Mouse (Mus musculus): Measurements from ENCODE around the gene Slc37a3. TPM values are rescaled to one million over a fixed set of nuclear protein-coding genes. Genes with fewer than 3 reads are reported as not detected.
"Not testable (repeated sequence)": the region's sequence is repeated elsewhere in the genome, so short reads cannot be mapped to it uniquely, and the experiment has no call there.

Gene Slc37a3
- polyA plus RNA-seq, 1 experiment from 2014 or later: 64.5 TPM

DNA sequence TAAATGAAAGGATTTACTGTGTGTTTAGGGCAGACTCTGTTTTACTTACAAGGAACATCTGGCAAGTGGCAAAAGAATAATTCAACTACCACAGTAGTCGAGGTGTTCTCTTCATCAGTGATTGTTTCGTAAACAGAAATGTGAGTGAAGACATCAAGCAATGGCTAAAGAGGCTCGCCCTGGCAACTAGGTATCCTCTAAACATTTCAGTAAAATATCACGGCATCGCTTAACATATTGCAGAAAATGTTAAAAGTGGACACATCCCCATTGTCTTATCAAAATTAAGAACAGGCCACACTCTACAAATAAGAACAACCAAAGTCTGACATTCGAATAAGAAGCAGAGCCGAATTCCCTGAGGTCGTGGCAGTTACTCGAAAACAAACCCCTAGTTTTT is 700 bp downstream of the Slc37a3 start:
- H3K4me2 ChIP-seq: peak overlapping the region; percentile 63
- ATAC-seq (ENCODE audit: insufficient number of reproducible peaks, low FRiP score, low TSS enrichment, low read depth): no peak
- no peak overlapping the region for H3K27ac ChIP-seq

GRCm38 (mm10) chr6:39373301-39373955 is 4.0 kb downstream of the Slc37a3 start:
- Histone ChIP-seq H3K36me3 (peaks cover 13% of the 10 kb centered on the region), H3K9ac (no peak overlapping the region), H3K4me1 (peaks cover 26% of the 10 kb centered on the region), H3K27ac (no peak overlapping the region; the same call in 1 of the 2 replicates), H3K27me3 (no peaks in the 10 kb centered on the region), H3K4me2 (no peak overlapping the region), H3K9me3 (no peaks in the 10 kb centered on the region), H3K4me3 (no peak overlapping the region)
- 56% methylated on average over 4 of the region's 4 CpGs for WGBS
- ATAC-seq (ENCODE audit: insufficient number of reproducible peaks, low FRiP score, low TSS enrichment, low read depth): no peak

More for the DNA sequence above, 700 bp downstream of the Slc37a3 start:
- Histone ChIP-seq H3K27me3 (peaks cover 14% of the 10 kb centered on the region; the same call in 1 of the 2 replicates), H3K36me3 (peaks cover 13% of the 10 kb centered on the region), H3K4me1 (peaks cover 31% of the 10 kb centered on the region), H3K9ac (peak overlapping the region; percentile 80), H3K4me3 (peak overlapping the region; percentile 97), H3K9me3 (no peaks in the 10 kb centered on the region)
- 15% methylated on average over 9 of the region's 9 CpGs for WGBS

DNA sequence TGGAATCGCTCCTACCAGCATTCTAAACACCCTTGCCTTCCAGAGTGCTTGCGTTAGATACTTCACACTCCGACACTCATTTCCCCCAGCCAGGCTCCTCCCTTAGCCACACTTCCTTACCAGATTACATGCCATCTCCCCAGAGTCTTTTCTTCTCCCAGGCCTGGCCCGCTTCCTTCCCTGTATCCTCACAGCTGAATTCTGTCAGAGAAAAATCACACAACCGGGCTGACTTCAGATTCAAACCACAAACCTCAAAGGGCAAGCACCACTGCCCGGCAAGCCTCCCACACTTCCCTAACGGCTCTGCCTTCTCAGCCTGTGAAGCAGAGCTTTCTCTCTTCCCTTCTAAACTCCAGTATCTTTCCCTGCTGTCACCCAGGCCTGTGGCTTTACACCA is 4.7 kb downstream of the Slc37a3 start:
- Histone ChIP-seq H3K27me3 (no peaks in the 10 kb centered on the region), H3K27ac (0 out of 2 replicates have a peak overlapping the region, but pooled peaks have one; percentile 35), H3K9ac (no peak overlapping the region), H3K4me3 (no peak overlapping the region), H3K4me1 (peaks cover 24% of the 10 kb centered on the region), H3K36me3 (peaks cover 14% of the 10 kb centered on the region), H3K9me3 (no peaks in the 10 kb centered on the region), H3K4me2 (no peak overlapping the region)
- no peak for ATAC-seq (ENCODE audit: insufficient number of reproducible peaks, low FRiP score, low TSS enrichment, low read depth)
- 43% methylated on average over 7 of the region's 7 CpGs for WGBS

DNA sequence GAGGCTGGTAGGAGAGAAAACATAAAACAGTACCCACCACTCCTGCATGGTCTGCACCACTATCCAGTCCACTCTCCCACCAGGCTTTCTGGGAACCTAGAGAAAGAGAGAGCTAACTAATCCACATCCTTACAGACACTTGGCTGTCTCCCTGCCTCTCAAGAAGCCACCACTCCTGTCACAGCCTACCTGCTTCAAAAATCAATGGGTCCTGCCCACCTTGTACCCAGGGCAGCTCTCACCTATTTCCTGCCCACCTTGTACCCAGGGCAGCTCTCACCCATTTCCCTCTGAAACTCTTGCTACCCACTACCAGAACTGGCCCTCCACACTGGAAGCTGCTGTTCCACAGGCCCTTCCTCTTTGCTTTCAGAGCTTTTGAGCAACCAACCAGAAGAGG is 5.4 kb downstream of the Slc37a3 start:
- Histone ChIP-seq H3K27me3 (no peaks in the 10 kb centered on the region), H3K4me1 (peaks cover 22% of the 10 kb centered on the region), H3K27ac (no peak overlapping the region), H3K9me3 (no peaks in the 10 kb centered on the region), H3K36me3 (peaks cover 15% of the 10 kb centered on the region), H3K4me3 (no peak overlapping the region), H3K9ac (no peak overlapping the region), H3K4me2 (no peak overlapping the region)
- ATAC-seq (ENCODE audit: insufficient number of reproducible peaks, low FRiP score, low TSS enrichment, low read depth): no peak

- WGBS: 41% methylated on average over 3 of the region's 3 CpGs
- Histone ChIP-seq H3K4me3 (no peak overlapping the region), H3K27me3 (no peaks in the 10 kb centered on the region), H3K9me3 (no peaks in the 10 kb centered on the region), H3K27ac (no peak overlapping the region), H3K4me2 (no peak overlapping the region), H3K9ac (no peak overlapping the region), H3K36me3 (peaks cover 23% of the 10 kb centered on the region), H3K4me1 (peaks cover 15% of the 10 kb centered on the region)
- no peak for ATAC-seq (ENCODE audit: insufficient number of reproducible peaks, low FRiP score, low TSS enrichment, low read depth)
These were observed 7.8 kb downstream of the Slc37a3 start for GRCm38 (mm10) chr6:39369631-39370030.

DNA sequence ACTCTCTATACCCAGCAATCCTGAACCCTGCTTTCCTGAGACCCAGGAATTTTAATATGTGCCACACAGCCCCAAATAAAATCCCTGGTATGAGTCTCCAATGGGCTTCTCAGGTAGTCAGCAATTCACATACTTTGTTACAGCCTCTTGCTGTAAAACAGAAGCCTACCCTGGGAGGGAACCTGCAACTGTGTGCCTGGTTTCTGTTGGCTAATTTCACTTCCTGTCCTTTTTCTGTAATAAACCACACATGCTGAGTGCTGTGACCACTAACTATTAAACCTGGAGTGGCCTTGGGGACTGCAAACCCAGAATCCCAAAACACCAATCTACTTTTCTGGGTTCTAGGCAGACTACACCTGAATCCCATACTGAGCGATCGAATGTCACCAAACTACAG is 14.8 kb downstream of the Slc37a3 start:
- 82% methylated on average over 2 of the region's 2 CpGs for WGBS
- no peak for ATAC-seq (ENCODE audit: insufficient number of reproducible peaks, low FRiP score, low TSS enrichment, low read depth)
- Histone ChIP-seq H3K27ac (no peak overlapping the region), H3K4me1 (no peaks in the 10 kb centered on the region), H3K9ac (no peak overlapping the region), H3K36me3 (peaks cover 40% of the 10 kb centered on the region), H3K4me2 (no peak overlapping the region), H3K27me3 (no peaks in the 10 kb centered on the region), H3K9me3 (no peaks in the 10 kb centered on the region), H3K4me3 (no peak overlapping the region)

- H3K4me2 ChIP-seq; H3K4me3 ChIP-seq; ATAC-seq (ENCODE audit: insufficient number of reproducible peaks, low FRiP score, low TSS enrichment, low read depth); H3K27me3 ChIP-seq; H3K9me3 ChIP-seq; H3K9ac ChIP-seq; H3K27ac ChIP-seq; H3K4me1 ChIP-seq: not testable (repeated sequence)
- 92% methylated on average over 9 of the region's 9 CpGs for WGBS
- peaks cover 57% of the 10 kb centered on the region for H3K36me3 ChIP-seq
These were observed 18.3 kb downstream of the Slc37a3 start for GRCm38 (mm10) chr6:39359207-39359606.

DNA sequence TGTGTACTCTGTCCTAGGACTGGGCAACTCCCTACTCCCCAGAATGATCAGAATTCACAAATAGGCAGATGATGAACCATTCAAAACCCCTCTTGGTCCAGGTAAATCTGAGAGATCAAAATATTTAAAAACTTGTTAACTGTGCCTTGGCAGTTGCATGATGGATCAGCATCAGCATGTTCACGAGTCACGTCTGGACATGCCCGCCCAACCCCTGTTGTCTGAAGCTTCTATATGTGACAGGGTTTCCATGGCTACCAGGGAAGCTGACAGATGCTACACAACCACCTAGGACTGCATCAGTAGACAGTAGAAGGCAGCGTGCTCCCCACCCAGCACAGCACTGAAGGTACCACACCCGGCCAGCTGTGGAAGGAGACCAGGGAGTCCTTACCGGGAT is 28.5 kb downstream of the Slc37a3 start:
- H3K9me3 ChIP-seq: no peaks in the 10 kb centered on the region
- no peak overlapping the region for H3K9ac ChIP-seq
- H3K4me1 ChIP-seq: peaks cover 9% of the 10 kb centered on the region; the same call in 1 of the 2 replicates
- ATAC-seq (ENCODE audit: insufficient number of reproducible peaks, low FRiP score, low TSS enrichment, low read depth): no peak
- 67% methylated on average over 6 of the region's 6 CpGs for WGBS
- no peak overlapping the region for H3K4me2 ChIP-seq
- no peak overlapping the region for H3K27ac ChIP-seq
- no peak overlapping the region for H3K4me3 ChIP-seq
- H3K27me3 ChIP-seq: no peaks in the 10 kb centered on the region
- H3K36me3 ChIP-seq: peaks cover 78% of the 10 kb centered on the region

DNA sequence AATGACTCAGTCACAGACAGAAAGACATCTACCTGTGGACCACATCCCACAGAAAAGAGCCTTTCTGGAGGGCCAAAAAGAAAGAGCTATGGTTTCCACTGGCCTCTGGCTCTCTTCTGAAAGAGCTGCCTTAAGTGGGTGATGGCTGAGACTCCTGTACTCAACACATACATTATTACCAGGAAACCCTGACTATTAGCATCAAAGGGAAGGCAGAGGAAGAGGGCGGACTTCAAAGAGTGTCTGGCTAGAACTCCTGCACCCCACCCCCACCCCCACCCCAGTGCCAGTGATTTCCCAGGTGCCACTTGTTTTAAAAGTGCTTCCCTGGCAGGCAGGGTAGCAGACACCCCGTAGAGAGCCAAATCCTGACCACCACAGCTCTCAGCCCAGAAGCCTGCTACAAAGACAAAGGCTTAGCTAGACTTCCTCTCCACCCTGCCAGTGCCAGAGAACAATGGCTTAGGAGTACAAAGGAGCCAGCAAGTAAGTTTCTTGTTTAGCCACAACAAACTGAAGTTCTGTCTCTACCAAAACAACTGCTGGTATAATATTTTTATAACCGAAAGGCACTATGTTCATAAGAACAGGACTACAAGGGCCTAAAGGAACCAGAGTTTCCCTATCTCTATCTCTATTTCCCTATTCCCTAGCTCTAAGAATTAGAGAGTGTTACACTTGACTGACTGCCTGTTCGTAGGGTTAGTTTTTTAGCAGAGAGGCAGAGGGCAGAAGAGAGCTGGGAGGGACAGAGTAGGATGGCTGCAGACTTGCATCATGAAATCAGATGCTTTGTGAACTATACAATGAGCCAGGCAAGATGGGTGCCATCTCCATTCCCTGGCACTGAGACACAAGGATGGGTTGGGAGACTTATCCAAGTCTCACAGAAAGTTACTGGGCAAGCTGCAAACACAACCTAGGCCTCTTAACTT is 29.3 kb downstream of the Slc37a3 start:
- Histone ChIP-seq H3K4me2 (no peak overlapping the region), H3K27me3 (no peaks in the 10 kb centered on the region), H3K4me3 (no peak overlapping the region), H3K9me3 (no peaks in the 10 kb centered on the region), H3K27ac (no peak overlapping the region), H3K9ac (no peak overlapping the region), H3K36me3 (peaks cover 76% of the 10 kb centered on the region), H3K4me1 (peaks cover 9% of the 10 kb centered on the region; the same call in 1 of the 2 replicates)
- 39% methylated on average over 4 of the region's 4 CpGs for WGBS
- ATAC-seq (ENCODE audit: insufficient number of reproducible peaks, low FRiP score, low TSS enrichment, low read depth): no peak

DNA sequence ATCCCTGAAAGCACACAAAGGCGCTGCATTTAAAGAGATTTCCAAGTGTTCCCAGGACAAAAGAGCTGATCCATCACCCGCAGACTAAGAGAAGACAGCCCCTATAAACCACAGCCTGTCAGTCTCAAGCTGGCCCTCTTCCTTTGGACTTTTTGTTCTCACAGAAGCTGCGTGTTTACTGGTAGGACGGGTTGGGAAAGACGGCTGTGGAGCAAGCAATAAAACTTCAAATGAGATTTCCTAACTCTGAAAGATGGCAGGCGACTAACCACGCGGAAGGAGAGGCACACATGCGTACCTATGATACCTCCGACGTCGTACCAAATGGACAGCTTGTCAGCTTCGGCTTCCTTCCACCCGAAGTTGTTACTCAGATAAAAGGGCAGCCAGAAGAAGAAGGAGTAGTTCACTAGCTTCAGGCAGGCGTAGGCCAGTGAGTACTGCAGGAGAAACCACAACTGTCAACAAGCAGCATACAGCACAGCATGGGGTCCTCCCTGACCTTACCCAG is 30.4 kb downstream of the Slc37a3 start:
- WGBS: 21% methylated on average over 15 of the region's 15 CpGs
- Histone ChIP-seq H3K27me3 (no peaks in the 10 kb centered on the region), H3K9ac (no peak overlapping the region), H3K4me1 (peaks cover 9% of the 10 kb centered on the region; the same call in 1 of the 2 replicates), H3K36me3 (peaks cover 78% of the 10 kb centered on the region), H3K27ac (no peak overlapping the region), H3K4me3 (no peak overlapping the region), H3K4me2 (no peak overlapping the region), H3K9me3 (no peaks in the 10 kb centered on the region)
- no peak for ATAC-seq (ENCODE audit: insufficient number of reproducible peaks, low FRiP score, low TSS enrichment, low read depth)

DNA sequence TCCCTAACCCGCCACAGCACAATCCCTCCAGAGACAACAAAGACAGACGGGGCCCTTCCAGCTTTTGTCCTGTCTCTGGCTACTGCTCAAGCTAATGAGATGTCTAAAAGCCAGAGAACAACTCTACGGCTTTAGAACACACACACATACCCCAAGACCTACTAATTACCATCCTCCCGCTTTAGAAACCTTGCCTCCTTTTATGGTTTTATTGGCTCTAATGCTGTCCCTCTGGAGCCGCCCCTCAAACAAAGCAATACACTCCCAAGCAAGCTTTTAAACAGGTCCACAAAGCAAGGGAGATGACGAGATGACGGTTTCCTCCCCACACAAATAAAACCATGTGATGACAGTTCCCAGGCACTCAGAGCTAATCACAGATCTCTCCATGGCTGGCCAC is 32.0 kb downstream of the Slc37a3 start:
- H3K4me1 ChIP-seq: peaks cover 9% of the 10 kb centered on the region; the same call in 1 of the 2 replicates
- no peaks in the 10 kb centered on the region for H3K27me3 ChIP-seq
- no peak overlapping the region for H3K9ac ChIP-seq
- H3K36me3 ChIP-seq: peaks cover 63% of the 10 kb centered on the region
- no peaks in the 10 kb centered on the region for H3K9me3 ChIP-seq
- no peak overlapping the region for H3K4me3 ChIP-seq
- H3K27ac ChIP-seq: no peak overlapping the region
- ATAC-seq (ENCODE audit: insufficient number of reproducible peaks, low FRiP score, low TSS enrichment, low read depth): no peak
- H3K4me2 ChIP-seq: no peak overlapping the region
- 49% methylated on average over 7 of the region's 7 CpGs for WGBS

DNA sequence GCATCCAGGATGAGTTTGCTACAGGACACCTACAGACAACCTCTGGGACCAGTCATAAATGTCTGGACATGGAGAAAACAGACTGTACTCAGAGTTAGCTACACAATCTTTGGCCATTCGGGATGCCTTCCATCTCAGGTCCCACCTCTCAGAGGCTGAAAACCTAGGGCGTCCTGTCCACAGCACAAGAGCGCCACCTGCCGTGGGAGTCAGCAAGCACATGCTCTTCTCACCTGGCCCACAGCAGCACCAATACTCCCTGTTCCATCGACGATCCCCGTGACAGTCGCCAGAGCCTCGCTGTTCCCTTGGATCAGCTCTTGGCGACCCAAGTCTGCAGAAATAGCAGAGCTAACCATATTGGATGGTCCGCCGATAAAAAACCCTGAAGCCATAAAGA is 33.5 kb downstream of the Slc37a3 start:
- peaks cover 9% of the 10 kb centered on the region; the same call in 1 of the 2 replicates for H3K4me1 ChIP-seq
- ATAC-seq (ENCODE audit: insufficient number of reproducible peaks, low FRiP score, low TSS enrichment, low read depth): 0 out of 2 replicates have a peak, but pooled peaks have one; percentile 30
- H3K27ac ChIP-seq: no peak overlapping the region
- no peaks in the 10 kb centered on the region for H3K9me3 ChIP-seq
- H3K27me3 ChIP-seq: no peaks in the 10 kb centered on the region
- H3K4me3 ChIP-seq: no peak overlapping the region
- no peak overlapping the region for H3K4me2 ChIP-seq
- 19% methylated on average over 12 of the region's 12 CpGs for WGBS
- peaks cover 56% of the 10 kb centered on the region for H3K36me3 ChIP-seq
- H3K9ac ChIP-seq: no peak overlapping the region
